15 mouse cellular contexts compared by ENCODE assay signal in genomic region chr9:51397589-51398220, GRCm38 (mm10).
DNase-seq lines count a peak whose midpoint lies in the region; TF ChIP-seq lines count a peak whose summit lies in the region.
"Had no signal": no experiment of that assay in that cellular context is flagged by ENCODE, and none has a peak within 500 bp of the region (broad histone marks: within the 10 kb centered on the region; RNA-seq: fewer than 3 reads in every experiment).

No protein-coding gene starts in this region.

- WGBS in limb, embryonic 10.5 days, result 15% methylated on average over 1 of the region's 1 CpGs

- intact Hi-C loops in gastrocnemius, adult 2 months (cut with DNase I), result no loop called here
- intact Hi-C loops in gastrocnemius, postnatal 14 days (cut with DNase I; ENCODE audit: low total_unique reads), result no loop called here

- no peak for DNase-seq in gastrocnemius, adult 2 months
- DNase-seq in gastrocnemius, postnatal 14 days, result no peak
- DNase-seq in layer of hippocampus, adult 2 months (ENCODE audit: low spot score in 2 of 2), result no peak
- no peak for DNase-seq in layer of hippocampus, adult 11-12 months (ENCODE audit: low spot score)
- peak; percentile 83 for DNase-seq in NIH3T3 (ENCODE audit: low read depth)
- peak; percentile 36 for DNase-seq in limb, embryonic 10.5 days (ENCODE audit: low spot score)
- no peak for DNase-seq in natural killer cell, adult 2 months (ENCODE audit: low spot score in 2 of 2)
- no peak for DNase-seq in layer of hippocampus, adult 9-10 months (ENCODE audit: low spot score)
- DNase-seq: cerebellum, adult 8-10 months; spleen, adult 18-20 months had no signal

- no peaks in the 10 kb centered on the region for H3K9me3 ChIP-seq in limb, embryonic 10.5 days (replicated peaks)
- H3K9me3 ChIP-seq: forebrain, embryonic 12.5 days; heart, embryonic 13.5 days; hindbrain, embryonic 15.5 days; midbrain, embryonic 15.5 days had no signal

- peaks cover 9% of the 10 kb centered on the region for H3K4me1 ChIP-seq in limb, embryonic 10.5 days
- H3K4me1 ChIP-seq: forebrain, embryonic 12.5 days; midbrain, embryonic 15.5 days had no signal

- H3K27me3 ChIP-seq in limb, embryonic 10.5 days (ENCODE audit: low read depth, poor library complexity, severe bottlenecking), result no peaks in the 10 kb centered on the region
- H3K27me3 ChIP-seq: forebrain, embryonic 12.5 days; heart, embryonic 13.5 days; hindbrain, embryonic 15.5 days; midbrain, embryonic 15.5 days had no signal

- H3K27ac ChIP-seq in gastrocnemius, adult 2 months, result peak overlapping the region; percentile 65
- peak overlapping the region; percentile 82 for H3K27ac ChIP-seq in layer of hippocampus, adult 2 months
- H3K27ac ChIP-seq in limb, embryonic 10.5 days, result no peak overlapping the region
- H3K27ac ChIP-seq: forebrain, embryonic 12.5 days; heart, embryonic 13.5 days; hindbrain, embryonic 15.5 days; liver, embryonic 14.5 days; midbrain, embryonic 15.5 days had no signal

- no peaks in the 10 kb centered on the region for H3K36me3 ChIP-seq in limb, embryonic 10.5 days
- H3K36me3 ChIP-seq: forebrain, embryonic 12.5 days; heart, embryonic 13.5 days; hindbrain, embryonic 15.5 days; midbrain, embryonic 15.5 days had no signal

- no peak for TF ChIP-seq CTCF in gastrocnemius, adult 2 months (IDR thresholded peaks at IDR 0.05)
- no peak for TF ChIP-seq CTCF in layer of hippocampus, adult 2 months (conservative IDR thresholded peaks at IDR 0.05)

- H3K4me3 ChIP-seq in gastrocnemius, adult 2 months, result no peak overlapping the region
- H3K4me3 ChIP-seq in layer of hippocampus, adult 2 months, result no peak overlapping the region
- no peak overlapping the region for H3K4me3 ChIP-seq in limb, embryonic 10.5 days
- H3K4me3 ChIP-seq: forebrain, embryonic 12.5 days; heart, embryonic 13.5 days; hindbrain, embryonic 15.5 days; midbrain, embryonic 15.5 days had no signal

Comparison
In these comparisons a context has a peak if more than half of its experiments do, and no peak if none do; other contexts are left out.
1. DNase-seq: peak in NIH3T3 (single experiment) and limb, embryonic 10.5 days (single experiment); none in gastrocnemius, adult 2 months (single experiment), gastrocnemius, postnatal 14 days (single experiment), layer of hippocampus, adult 2 months (0 of 2), layer of hippocampus, adult 11-12 months (single experiment), natural killer cell, adult 2 months (0 of 2) and layer of hippocampus, adult 9-10 months (single experiment).